Mouse (Mus musculus) kidney, adult 9 months (tissue): ENCODE measurements at regions not wholly inside any gene's neighbourhood (a gene's known extent, or its start where the extent isn't known, plus 50 kb on each side); places are given as distances from the start of the nearest gene placed in this dataset.

ENCODE experiments used
- DNase-seq: peaks from one replicate; pipeline ENCODE4 v3.0.0; 2022

- DNase-seq, result no peak
Observed at GRCm38 (mm10) chr16:25088649-25089019, 198.0 kb upstream of the Tprg start.

GRCm38 (mm10) chr16:25104165-25104564 lies 182.5 kb upstream of the Tprg start:
- DNase-seq, result no peak

- no peak for DNase-seq
Observed at GRCm38 (mm10) chr16:25104603-25105002, 182.0 kb upstream of the Tprg start.

- DNase-seq, result peak; percentile 47
Observed at GRCm38 (mm10) chr16:25140164-25140563, 146.5 kb upstream of the Tprg start.

- no peak for DNase-seq
Observed at GRCm38 (mm10) chr16:25147486-25147885, 139.1 kb upstream of the Tprg start.

GRCm38 (mm10) chr16:25149186-25149585 lies 137.4 kb upstream of the Tprg start:
- DNase-seq, result no peak

- DNase-seq, result no peak
Observed at GRCm38 (mm10) chr16:25176870-25177269, 109.7 kb upstream of the Tprg start.

- DNase-seq, result no peak
Observed at GRCm38 (mm10) chr16:25178055-25178454, 108.6 kb upstream of the Tprg start.

GRCm38 (mm10) chr16:25181939-25182338 lies 104.7 kb upstream of the Tprg start:
- DNase-seq, result no peak

- DNase-seq, result no peak
Observed at GRCm38 (mm10) chr16:25197079-25197478, 89.5 kb upstream of the Tprg start.

GRCm38 (mm10) chr16:25198844-25199243 lies 87.8 kb upstream of the Tprg start:
- no peak for DNase-seq

GRCm38 (mm10) chr16:25199984-25200383 lies 86.6 kb upstream of the Tprg start:
- peak; percentile 5 for DNase-seq

GRCm38 (mm10) chr16:25201094-25201770 lies 85.4 kb upstream of the Tprg start:
- no peak for DNase-seq

- DNase-seq, result no peak
Observed at GRCm38 (mm10) chr16:25213250-25213649, 73.4 kb upstream of the Tprg start.

GRCm38 (mm10) chr16:25220552-25220951 lies 66.1 kb upstream of the Tprg start:
- DNase-seq, result peak; percentile 62

GRCm38 (mm10) chr16:25224801-25225200 lies 61.8 kb upstream of the Tprg start:
- no peak for DNase-seq
